Mouse (Mus musculus) hindbrain, embryonic 14.5 days (tissue): Measurements from ENCODE around the gene Syt2. TPM values are rescaled to one million over a fixed set of nuclear protein-coding genes. Genes with fewer than 3 reads are reported as not detected.

ENCODE experiments used
- ATAC-seq: fragments of 200-750 bp; cut with Nextera tagmentation; 2 replicates; pipeline ENCODE4 v1.8.0; 2017; ENCODE audit warnings: moderate number of reproducible peaks, mild to moderate bottlenecking, moderate TSS enrichment, moderate library complexity; ENCODE audit not compliant: low FRiP score
- DNase-seq: peaks from one replicate; pipeline ENCODE4 v3.0.0-alpha.2; 2015; ENCODE audit warnings: low spot score
- H3K27ac ChIP-seq: fragments of 300-500 bp; sonication (generic); 2 replicates; pipeline ENCODE4 v1.5.1; 2014; ENCODE audit warnings: mild to moderate bottlenecking, moderate library complexity
- H3K27me3 ChIP-seq: fragments of 300-500 bp; sonication (generic); 2 replicates; pipeline ENCODE4 v1.6.1; 2014; ENCODE audit warnings: mild to moderate bottlenecking, low read length, mixed read lengths; ENCODE audit not compliant: control insufficient read depth, insufficient read depth
- H3K36me3 ChIP-seq: fragments of 300-500 bp; sonication (generic); replicated peaks from 2 replicates; pipeline ENCODE4 v1.6.1; 2014; ENCODE audit not compliant: control insufficient read depth, insufficient read depth
- H3K4me1 ChIP-seq: fragments of 300-500 bp; sonication (generic); replicated peaks from 2 replicates; pipeline ENCODE4 v1.6.1; 2014; ENCODE audit warnings: antibody characterized with exemption, low read length, mixed read lengths; ENCODE audit not compliant: control insufficient read depth, insufficient read depth
- H3K4me2 ChIP-seq: fragments of 300-500 bp; sonication (generic); replicated peaks from 2 replicates; pipeline ENCODE4 v1.6.1; 2014; ENCODE audit warnings: mild to moderate bottlenecking, moderate library complexity
- H3K4me3 ChIP-seq: fragments of 300-500 bp; sonication (generic); replicated peaks from 2 replicates; pipeline ENCODE4 v1.5.1; 2014; ENCODE audit warnings: mild to moderate bottlenecking, low read length
- H3K9ac ChIP-seq: fragments of 300-500 bp; sonication (generic); 2 replicates; pipeline ENCODE4 v1.6.1; 2014
- H3K9me3 ChIP-seq: fragments of 300-500 bp; sonication (generic); 2 replicates; pipeline ENCODE4 v1.6.1; 2016; ENCODE audit warnings: low read length; ENCODE audit not compliant: control insufficient read depth
- whole genome bisulfite sequencing: fragments of 180-500 bp; shearing (Covaris S2); extraction: QIAGEN DNeasy Blood & Tissue Kit; methylation state at CpG from one replicate; pipeline ENCODE4 v1.1.7; 2014; 5-methylcytosine and 5-hydroxymethylcytosine counted together
- polyA plus RNA-seq: library from polyadenylated mRNA; unstranded; fragments of >200 nt; fragmentation: Nextera tagmentation; extraction: Ambion mirVana; gene quantifications from 2 replicates; pipeline ENCODE4 v1.2.1, GENCODE M21; 2014

Syt2 gene
- 10.1 and 10.5 TPM in 2 replicates for polyA plus RNA-seq

DNA sequence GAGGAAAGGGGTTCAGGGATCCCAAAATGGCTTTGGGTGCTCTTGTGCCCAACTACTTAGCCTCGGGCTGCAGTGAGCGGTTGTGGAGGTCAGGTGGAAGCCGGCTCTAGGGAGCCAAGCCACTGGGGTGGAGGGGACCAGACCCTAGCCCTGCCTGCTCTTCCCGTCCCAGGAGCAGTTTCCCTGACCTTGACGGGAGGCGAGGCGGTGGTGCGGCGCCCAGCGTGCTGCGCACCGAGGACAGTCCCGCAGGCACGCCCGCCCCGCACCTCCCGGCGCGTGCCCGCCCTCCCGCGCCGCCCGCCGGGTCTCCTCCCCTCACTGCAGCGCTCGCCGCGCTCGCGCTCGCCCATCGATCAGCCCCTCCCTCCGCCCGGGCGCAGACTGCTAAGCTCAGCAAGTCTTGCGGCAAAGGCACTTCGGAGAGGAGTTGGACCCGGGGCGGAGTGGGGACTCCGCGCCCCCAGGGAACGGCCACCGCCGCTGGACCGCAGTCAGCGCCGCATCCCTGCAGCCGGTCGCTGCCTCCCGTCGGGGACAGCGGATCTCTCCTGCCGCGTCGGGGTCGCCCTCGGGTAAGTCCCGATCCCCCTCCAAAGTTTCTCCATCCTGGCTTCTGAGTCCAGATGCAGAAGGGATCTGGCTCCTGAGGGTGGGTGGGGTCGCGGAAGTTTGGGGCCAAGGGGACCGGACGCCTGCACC, at the start of gene Syt2:
Gene Syt2, plus strand, starts transcription at position 417 of the 702 bp plus-strand sequence.
- under 1% methylated on average over 57 of the region's 63 CpGs for WGBS
- peak within 1 kb of the TSS; percentile 54 for H3K9ac ChIP-seq
- peak; percentile 60 for DNase-seq
- H3K27me3 ChIP-seq: peaks cover 50% of the 10 kb centered on the region
- peak within 1 kb of the TSS; percentile 37 for H3K4me3 ChIP-seq
- H3K36me3 ChIP-seq: no peaks in the 10 kb centered on the region
- H3K4me1 ChIP-seq: 0 out of 2 replicates have a peak, but pooled peaks cover 3% of the 10 kb centered on the region
- peak within 1 kb of the TSS; percentile 77 for H3K4me2 ChIP-seq
- no peaks in the 10 kb centered on the region for H3K9me3 ChIP-seq
- peak; percentile 58 for ATAC-seq
- no peak within 1 kb of the TSS for H3K27ac ChIP-seq

DNA sequence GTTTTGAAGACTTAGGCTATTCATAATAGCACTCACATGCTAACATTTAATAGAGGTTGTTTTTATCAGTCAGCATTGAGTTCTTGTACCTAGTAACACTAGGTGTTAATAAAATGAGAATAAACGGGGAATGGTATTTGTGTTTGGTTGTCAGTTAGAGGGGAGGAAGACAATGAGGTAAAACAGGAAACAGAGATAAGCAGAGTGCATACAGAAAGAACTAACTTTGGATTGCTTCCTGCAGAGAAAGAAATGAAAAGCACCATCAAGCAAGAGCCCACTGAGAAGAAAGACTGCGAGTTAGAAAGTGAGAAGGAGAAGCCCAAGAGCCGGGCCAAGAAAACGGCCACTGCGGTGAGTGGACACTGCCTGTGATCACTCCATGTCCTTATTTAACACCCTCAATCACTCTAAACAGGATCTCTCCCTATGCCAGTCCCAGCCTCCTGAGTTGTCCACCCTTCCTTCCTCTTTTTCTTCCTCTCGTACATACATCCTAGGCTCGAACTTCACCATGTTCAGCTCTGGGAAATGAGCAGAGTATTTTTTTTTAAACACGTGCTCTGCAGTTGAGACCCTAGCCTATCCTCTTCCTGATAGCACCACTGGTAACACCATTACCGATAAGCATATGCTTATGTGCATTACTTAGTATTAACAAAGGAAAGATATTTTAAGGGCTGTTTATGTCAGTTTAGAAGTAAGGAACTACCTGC, 49.0 kb upstream of the Syt2 start:
- DNase-seq: no peak
- Histone ChIP-seq H3K9ac (no peak overlapping the region), H3K4me1 (no peaks in the 10 kb centered on the region), H3K27ac (no peak overlapping the region), H3K27me3 (no peaks in the 10 kb centered on the region), H3K4me2 (no peak overlapping the region), H3K36me3 (peaks cover 90% of the 10 kb centered on the region), H3K4me3 (no peak overlapping the region), H3K9me3 (no peaks in the 10 kb centered on the region)
- 95% methylated on average over 9 of the region's 9 CpGs for WGBS
- ATAC-seq: no peak

DNA sequence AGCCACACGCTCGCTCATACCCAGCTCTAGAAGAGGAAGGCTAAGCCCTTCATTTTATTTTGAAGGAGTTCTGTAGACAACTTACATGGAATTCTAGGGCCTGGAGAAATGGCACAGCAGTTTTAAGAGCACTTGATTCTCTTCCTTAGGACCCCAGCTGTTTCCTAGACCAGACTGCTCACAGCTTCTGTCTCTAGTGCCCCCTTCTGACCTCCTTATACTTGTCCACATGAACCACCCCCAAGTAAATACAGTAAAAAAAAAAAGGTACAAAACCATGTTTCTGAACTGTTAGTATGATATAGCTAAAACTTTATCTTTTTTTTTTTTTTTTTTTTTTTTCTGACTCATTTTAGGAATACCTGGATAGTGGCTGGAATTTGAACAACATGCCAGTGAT, 42.4 kb upstream of the Syt2 start:
- no peak overlapping the region for H3K4me3 ChIP-seq
- no peak overlapping the region for H3K4me2 ChIP-seq
- WGBS: 95% methylated on average over 2 of the region's 2 CpGs
- no peaks in the 10 kb centered on the region for H3K4me1 ChIP-seq
- no peak overlapping the region for H3K27ac ChIP-seq
- ATAC-seq: no peak
- no peak overlapping the region for H3K9ac ChIP-seq
- DNase-seq: no peak
- H3K36me3 ChIP-seq: peaks cover 91% of the 10 kb centered on the region
- no peaks in the 10 kb centered on the region for H3K27me3 ChIP-seq
- no peaks in the 10 kb centered on the region for H3K9me3 ChIP-seq

DNA sequence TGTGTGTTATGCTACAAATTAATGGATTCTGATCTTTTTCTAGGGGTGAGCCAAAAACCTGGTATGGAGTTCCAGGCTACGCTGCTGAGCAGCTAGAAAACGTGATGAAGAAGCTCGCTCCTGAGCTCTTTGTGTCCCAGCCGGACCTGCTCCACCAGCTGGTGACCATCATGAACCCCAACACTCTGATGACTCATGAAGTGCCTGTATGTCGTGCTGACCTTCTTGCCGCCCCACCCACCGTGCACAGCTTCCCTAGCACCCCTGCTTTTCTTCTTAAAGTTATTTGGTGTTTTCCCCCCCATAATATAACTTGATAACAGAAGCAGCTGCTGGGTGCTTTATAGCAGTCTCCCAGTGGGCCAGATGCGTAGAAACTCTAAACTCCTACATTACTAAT, 40.8 kb upstream of the Syt2 start:
- ATAC-seq (no peak), DNase-seq (no peak)
- Histone ChIP-seq H3K36me3 (peaks cover 97% of the 10 kb centered on the region), H3K4me1 (no peaks in the 10 kb centered on the region), H3K9ac (no peak overlapping the region), H3K27me3 (no peaks in the 10 kb centered on the region), H3K4me3 (no peak overlapping the region), H3K27ac (no peak overlapping the region), H3K4me2 (no peak overlapping the region), H3K9me3 (no peaks in the 10 kb centered on the region)
- 92% methylated on average over 8 of the region's 8 CpGs for WGBS

DNA sequence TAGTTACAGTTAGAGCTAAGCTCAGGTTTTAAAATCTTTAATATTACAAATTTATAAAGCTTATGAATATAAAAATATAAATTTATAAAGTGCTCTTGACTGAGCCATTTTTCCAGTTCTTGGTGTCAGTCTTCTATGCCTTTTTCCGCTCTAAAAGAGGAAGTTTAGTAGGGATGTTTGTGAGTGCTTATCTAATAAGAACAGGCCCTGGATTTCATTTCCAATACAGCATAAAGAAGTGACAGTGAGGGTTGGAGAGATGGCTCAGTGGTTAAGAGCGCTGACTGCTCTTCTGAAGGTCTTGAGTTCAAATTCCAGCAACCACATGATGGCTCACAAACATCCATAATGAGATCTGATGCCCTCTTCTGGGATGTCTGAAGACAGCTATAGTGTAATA, 40.1 kb upstream of the Syt2 start:
- no peak overlapping the region for H3K27ac ChIP-seq
- no peaks in the 10 kb centered on the region for H3K27me3 ChIP-seq
- WGBS: 96% methylated on average over 2 of the region's 2 CpGs
- H3K4me1 ChIP-seq: no peaks in the 10 kb centered on the region
- ATAC-seq: no peak
- H3K9ac ChIP-seq: no peak overlapping the region
- H3K4me3 ChIP-seq: no peak overlapping the region
- H3K4me2 ChIP-seq: no peak overlapping the region
- DNase-seq: no peak
- H3K36me3 ChIP-seq: peaks cover 97% of the 10 kb centered on the region
- H3K9me3 ChIP-seq: no peaks in the 10 kb centered on the region

DNA sequence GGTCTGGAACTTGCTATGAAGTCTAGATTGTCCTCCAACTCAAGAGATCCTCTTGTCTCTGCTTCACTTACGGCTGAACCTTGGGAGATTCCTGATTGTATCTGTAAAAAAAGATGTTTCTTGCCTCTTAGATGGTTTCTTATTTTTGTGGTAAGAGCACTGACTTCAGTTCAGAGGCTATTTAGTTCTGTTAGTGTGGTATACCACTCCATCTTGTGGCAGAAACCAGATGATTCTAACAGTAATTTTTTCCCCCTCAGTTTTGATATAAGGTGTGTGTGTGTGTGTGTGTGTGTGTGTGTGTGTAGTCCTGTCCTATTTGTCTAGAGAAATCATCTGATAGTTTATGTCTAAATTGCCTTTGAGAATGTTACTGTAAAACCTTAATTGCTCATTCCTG, 39.2 kb upstream of the Syt2 start:
- Histone ChIP-seq H3K9me3 (no peaks in the 10 kb centered on the region), H3K27ac (no peak overlapping the region), H3K9ac (no peak overlapping the region), H3K4me2 (no peak overlapping the region), H3K36me3 (peaks cover 95% of the 10 kb centered on the region), H3K27me3 (no peaks in the 10 kb centered on the region), H3K4me1 (no peaks in the 10 kb centered on the region), H3K4me3 (no peak overlapping the region)
- DNase-seq (no peak), ATAC-seq (no peak)
- 91% methylated on average over 1 of the region's 1 CpGs for WGBS

DNA sequence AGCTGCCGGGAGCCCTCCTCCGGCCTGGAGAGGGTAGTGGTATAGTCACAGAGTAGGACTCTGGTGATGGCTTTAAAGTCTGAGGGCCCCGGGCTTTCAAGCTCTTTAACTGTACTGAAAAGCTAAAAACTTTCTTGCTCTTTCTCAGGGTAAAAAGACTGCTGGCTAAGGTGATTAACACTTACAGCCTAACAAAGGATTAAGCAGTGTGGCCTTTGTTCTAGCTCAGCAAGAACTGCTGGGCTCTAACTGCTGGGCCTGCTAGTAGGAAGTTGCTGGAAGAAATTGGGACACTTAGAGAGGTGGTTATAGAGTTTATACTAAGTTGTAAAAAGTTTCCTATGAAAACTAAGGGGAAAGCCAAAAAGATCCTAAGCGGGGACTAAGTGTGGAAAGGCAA, 37.3 kb upstream of the Syt2 start:
- no peak overlapping the region for H3K4me2 ChIP-seq
- H3K27ac ChIP-seq: no peak overlapping the region
- no peak for DNase-seq
- peaks cover 97% of the 10 kb centered on the region for H3K36me3 ChIP-seq
- no peaks in the 10 kb centered on the region for H3K4me1 ChIP-seq
- no peak overlapping the region for H3K4me3 ChIP-seq
- no peak for ATAC-seq
- no peaks in the 10 kb centered on the region for H3K27me3 ChIP-seq
- 72% methylated on average over 4 of the region's 4 CpGs for WGBS
- no peaks in the 10 kb centered on the region for H3K9me3 ChIP-seq
- H3K9ac ChIP-seq: no peak overlapping the region

DNA sequence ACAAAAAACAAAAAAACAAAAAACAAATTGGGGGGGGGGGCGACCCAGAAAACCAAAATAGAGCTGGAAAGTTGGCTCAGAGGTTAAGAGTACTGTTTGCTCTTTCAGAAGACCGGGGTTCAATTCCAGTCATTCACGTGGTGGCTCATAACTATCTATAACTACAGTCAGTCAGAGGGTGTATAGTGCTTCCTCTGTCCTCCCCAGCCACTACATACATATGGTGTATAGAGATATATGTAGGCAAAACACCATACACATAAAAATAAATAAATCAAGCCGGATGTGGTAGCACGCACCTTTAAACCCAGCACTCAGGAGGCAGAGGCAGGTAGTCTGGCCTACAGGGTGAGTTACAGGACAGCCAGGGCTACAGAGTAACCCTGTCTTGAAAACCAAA, 31.9 kb upstream of the Syt2 start:
- Histone ChIP-seq H3K27me3 (no peaks in the 10 kb centered on the region), H3K9ac (no peak overlapping the region), H3K36me3 (peaks cover 95% of the 10 kb centered on the region), H3K4me2 (no peak overlapping the region), H3K4me1 (no peaks in the 10 kb centered on the region), H3K9me3 (no peaks in the 10 kb centered on the region), H3K27ac (no peak overlapping the region), H3K4me3 (no peak overlapping the region)
- no peak for ATAC-seq
- WGBS: 95% methylated on average over 5 of the region's 5 CpGs
- no peak for DNase-seq

DNA sequence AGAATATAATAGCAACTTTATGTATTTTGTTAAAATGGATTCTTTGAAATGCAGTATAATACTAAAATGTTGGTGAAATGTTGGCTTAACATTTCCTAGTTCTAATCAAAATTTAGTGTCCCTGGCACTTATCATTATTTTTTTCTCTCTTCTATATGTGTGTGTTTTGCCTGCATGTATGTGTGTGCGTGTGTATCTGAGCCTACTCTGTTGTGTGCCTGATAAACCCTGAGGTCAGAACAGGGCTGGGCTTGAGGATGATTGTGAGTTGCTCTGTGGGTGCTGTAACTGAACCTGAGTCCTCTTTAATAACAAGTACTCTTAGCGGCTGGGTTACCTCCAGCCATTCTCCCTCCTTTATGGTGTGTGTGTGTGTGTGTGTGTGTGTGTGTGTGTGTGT, 31.5 kb upstream of the Syt2 start:
- no peaks in the 10 kb centered on the region for H3K4me1 ChIP-seq
- H3K36me3 ChIP-seq: peaks cover 96% of the 10 kb centered on the region
- no peak overlapping the region for H3K27ac ChIP-seq
- no peaks in the 10 kb centered on the region for H3K9me3 ChIP-seq
- H3K9ac ChIP-seq: no peak overlapping the region
- no peak overlapping the region for H3K4me2 ChIP-seq
- DNase-seq (no peak), ATAC-seq (no peak)
- 97% methylated on average over 2 of the region's 2 CpGs for WGBS
- H3K4me3 ChIP-seq: no peak overlapping the region
- no peaks in the 10 kb centered on the region for H3K27me3 ChIP-seq
